Mouse (Mus musculus): ENCODE results near the gene Gmeb1.
A peak's percentile ranks its signal among the peaks of the same experiment; 100 is the strongest.
"Not testable (repeated sequence)": the region's sequence is repeated elsewhere in the genome, so short reads cannot be mapped to it uniquely, and the experiment has no call there.

Gene Gmeb1

DNA sequence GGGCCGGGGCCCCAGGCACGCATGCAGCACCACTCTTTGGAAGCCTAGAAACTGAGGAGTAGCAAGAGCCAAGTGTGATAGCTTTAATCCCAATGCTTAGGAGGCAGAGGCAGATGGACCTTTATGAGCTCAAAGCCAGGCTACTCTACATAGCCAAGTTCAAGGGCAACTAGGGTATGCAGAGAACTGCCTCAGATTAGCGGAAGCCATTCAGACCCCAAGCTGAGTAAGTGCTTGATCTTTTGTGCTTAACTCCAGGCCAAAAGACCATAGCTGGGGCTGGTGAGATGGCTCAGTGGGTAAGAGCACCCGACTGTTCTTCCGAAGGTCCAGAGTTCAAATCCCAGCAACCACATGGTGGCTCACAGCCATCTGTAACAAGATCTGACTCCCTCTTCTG, 39.4 kb downstream of the Gmeb1 start:
- DNase-seq (ENCODE audit: low read depth) = not testable (repeated sequence)

DNA sequence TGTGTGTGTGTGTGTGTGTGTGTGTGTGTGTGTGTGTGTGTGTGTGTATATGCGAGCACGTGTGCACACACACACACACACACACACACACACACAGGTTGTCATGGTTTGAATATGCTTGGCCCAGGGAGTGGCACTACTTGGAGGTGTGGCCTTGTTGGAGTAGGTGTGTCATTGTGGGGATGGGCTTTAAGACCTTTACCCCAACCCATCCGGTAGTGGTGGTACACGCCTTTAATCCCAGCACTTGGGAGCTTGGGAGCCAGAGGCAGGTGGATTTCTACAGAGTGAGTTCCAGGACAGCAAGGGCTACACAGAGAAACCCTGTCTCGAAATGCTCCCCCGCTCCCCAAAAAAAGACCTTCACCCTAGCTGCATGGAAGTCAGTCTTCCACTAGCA, 43.0 kb downstream of the Gmeb1 start:
- not testable (repeated sequence) for DNase-seq (ENCODE audit: low read depth)

DNA sequence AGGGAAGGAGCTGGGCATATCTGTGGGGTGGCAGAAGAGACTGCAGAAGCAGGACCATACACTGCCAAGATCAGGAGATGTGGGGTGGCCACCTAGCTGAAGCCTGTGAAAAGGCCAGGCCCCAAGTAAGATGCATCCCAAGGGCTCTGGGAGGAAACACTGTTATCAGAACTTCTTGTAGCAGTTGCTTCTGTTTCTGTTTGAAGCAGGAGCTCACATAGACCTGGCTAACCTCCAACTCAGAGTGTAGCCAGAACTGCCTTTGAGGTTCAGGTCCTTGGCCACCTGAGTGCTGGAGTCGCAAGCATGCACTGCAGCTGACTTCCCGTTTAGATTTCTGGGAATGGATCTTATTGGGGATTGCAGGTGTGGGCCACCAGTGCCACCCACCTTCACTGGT, 43.6 kb downstream of the Gmeb1 start:
- DNase-seq (ENCODE audit: low read depth) = no peak

DNA sequence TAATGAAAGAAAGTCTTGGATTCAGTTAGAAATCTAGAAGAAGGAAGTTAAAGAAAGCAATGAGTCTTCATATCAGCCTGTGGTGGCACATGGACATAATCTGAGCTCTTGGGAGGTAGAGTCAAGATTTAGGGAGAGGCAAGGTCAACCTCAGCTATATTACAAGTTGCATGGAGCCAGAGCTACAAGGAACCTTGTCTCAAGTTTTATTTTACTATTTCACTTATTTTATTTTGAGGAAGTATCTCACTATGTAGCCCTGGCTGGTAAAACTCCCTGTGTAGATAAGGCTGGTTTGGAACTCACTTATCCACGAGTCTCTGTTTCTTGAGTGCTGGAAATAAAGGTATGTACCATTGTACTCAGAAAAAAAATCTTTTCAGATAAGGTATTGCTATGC, 44.8 kb downstream of the Gmeb1 start:
- DNase-seq (ENCODE audit: low read depth) = no peak

DNA sequence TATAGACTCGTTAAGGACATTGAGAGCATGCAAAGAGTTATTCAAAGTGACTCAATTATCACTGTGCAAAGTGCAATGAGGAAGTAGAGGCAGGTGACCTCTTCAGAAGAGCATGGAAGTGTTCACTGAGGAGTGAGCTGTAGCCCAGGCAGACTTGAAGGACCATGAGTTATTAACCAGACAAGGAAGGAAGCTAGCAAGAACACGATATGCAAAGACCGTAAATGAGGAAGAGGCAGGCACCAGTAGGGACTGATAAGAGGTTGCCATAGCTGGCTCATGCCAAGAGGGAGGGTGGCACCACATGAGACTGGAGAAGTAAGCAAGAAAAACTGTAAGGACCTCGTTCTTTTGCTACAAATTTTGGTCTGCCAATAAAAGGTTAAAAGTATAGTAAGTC, 46.6 kb downstream of the Gmeb1 start:
- DNase-seq (ENCODE audit: low read depth) = no peak

DNA sequence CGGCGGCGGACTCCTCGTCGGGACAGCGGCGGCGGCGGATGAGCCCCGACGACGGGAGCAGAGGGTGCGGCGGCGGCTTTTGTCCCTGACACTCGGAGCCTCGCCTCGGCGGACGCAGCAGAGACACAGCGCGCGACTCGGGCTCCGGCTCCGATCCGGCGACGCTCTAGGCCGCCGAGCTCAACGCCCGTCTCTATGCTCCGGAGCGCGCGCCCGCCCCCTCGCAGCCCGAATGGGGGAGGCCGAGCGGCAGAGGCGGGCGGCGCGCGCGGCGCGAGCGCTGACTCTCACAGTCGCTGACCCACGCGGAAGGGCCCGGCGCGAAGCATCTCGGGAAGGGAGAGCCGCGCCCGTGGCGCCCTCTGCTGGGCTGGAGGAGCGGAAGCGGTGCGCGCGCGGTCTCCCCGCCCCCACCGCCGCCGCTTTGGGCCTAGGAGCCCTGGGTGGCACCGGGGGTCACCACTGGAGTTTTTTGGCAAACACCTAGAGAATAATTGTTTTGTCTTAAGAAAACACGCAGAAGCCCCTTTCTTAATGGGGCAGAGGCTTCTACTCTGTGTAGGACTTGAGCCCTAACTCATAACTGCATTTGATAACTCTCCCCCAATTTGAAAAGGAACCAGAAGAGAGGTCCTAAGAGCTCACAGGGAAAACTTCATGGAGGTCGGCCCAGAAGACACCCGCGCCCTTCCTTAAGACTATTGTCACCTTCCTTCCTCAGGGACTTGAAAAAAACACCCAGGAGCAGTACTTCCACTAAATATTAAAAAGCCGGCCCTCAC, 49.3 kb downstream of the Gmeb1 start, which contains the start of gene Ythdf2:
Gene Ythdf2, minus strand, starts transcription at position 351 of the 782 bp plus-strand sequence.
- DNase-seq (ENCODE audit: low read depth) = peak; percentile 93

DNA sequence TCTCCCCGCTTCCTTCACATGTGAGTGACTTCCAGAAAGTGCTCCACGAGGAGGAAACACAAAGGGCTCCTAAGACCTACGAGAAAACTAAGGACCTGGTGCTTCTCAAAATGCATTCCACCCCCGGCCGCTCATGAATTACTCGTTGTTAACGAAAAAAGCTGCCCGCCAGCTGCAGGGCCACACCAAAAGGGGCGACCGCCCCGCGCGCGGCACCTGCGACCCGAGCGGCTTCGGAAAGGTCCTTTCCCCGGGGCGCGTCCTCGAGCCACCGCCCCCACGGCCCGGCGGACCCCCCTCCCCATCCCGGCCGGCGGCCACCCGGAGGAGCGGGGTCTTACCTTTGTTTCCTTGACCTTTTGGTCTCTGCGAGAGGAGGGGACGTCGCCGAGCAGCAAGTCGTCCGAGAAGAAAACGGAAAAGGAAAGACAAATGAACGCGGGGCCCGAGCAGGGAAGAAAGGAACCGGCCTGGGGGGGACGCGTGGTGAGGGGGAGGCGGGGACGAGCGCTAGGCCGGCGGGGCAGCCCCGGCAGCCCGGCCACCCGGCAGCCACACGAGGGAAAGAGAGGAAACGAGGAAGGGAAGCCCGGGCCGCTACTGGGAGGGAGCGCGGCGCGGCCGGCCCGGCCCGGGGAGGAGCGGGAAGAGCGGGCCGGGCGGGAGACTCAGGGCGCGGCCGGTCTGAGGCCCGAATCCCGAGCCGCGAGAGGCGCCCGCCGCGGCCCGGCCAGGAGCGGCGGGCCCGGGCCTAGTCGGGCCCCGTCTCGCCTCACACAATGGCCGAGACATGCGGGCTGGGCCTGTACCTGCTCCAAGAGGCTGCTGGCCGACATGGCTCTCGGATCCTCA, 50.1 kb downstream of the Gmeb1 start:
- no peak for DNase-seq (ENCODE audit: low read depth)

DNA sequence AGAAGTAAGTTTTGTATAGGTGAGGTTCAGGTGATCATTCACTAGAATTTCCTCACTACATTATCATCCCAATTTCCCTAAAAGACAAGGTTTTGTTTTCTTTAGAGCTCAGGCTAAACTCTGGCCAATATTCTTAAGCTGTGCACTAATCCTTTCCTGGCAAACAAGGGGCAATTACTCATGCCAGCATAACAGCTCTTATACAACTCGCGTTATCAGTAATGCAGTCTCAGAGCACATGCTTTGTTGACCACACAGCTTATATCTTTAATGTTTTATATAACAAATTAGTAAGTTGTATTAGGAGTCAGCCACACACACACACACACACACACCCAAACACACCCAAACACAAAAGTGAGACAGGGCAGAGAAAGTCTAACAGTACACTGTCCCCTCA, 51.1 kb downstream of the Gmeb1 start:
- no peak for DNase-seq (ENCODE audit: low read depth)

DNA sequence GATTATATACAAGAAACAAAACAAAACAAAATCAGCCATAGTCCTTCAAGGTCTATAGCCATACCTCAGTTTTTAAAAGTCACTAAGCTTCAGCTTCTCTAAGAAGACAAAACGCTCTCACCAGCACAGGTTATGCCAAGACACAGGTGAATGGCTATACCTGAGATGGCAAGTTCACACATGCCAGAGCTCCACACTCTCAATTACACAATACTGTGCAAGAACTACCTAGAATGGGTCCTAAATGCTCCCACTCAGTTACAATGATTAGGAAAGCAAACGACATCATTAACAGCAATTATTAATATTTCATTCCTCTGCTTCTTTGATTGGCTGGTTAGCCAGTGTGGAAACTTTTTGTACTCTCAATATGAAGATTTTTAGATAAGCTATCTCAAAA, 52.1 kb downstream of the Gmeb1 start:
- DNase-seq (ENCODE audit: low read depth) = no peak

DNA sequence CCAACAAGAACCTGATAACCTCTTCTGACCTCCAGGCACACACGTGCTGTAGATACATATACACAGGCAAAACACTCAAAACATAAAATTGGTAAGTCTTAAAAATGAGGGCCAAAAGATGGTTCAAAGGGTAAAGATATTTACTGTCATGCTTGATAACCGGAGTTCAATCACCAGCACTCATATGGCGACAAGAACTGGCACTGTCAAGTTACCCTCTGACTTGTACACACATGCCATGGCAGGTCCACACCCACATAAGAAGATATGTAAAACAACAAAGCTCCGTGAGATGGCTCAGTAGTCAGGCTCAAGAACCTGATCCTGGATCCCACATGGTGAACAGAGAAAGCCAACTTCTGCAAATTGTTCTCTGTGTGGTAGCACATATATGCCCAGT, 54.1 kb downstream of the Gmeb1 start:
- DNase-seq (ENCODE audit: low read depth) = no peak

DNA sequence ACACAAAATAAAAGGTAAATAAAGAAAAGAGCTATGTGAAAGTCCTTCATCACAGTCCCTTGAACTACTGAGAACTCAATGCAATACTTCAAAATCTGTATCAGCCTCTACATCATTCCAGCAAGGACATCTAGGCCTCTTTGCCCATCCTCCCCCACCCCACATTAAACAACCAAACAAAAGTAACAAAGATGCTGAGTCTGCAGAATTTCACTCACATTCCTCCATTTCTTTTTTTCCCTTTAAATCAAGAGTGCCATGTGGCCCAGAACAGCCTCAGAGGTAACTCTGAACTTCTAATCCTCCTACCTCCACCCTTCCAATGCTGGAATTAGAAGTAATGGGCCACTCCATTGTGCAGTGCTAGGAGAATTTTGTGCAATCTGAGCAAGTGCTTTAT, 62.6 kb downstream of the Gmeb1 start:
- no peak for DNase-seq (ENCODE audit: low read depth)

DNA sequence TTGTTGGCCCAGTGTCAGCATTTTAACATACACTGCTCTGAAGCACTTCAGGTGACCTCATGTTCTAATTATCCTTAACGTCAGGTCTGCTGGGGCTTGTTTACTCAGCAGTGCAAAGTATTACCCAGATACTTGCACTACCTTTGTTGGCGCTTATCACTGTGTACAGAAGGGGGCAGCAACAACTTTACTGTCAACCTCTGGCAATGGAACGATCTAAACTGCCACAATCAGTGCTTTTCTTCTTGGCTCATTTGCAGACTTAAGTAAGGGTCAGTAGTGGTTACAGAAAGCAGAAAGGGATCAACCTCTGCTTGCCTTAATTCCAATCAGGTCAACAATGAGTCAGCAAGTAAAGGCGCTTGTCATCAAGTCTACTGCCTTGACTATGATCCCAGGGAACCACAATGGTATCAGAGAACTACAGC, 63.1 kb downstream of the Gmeb1 start:
- no peak for DNase-seq (ENCODE audit: low read depth)

DNA sequence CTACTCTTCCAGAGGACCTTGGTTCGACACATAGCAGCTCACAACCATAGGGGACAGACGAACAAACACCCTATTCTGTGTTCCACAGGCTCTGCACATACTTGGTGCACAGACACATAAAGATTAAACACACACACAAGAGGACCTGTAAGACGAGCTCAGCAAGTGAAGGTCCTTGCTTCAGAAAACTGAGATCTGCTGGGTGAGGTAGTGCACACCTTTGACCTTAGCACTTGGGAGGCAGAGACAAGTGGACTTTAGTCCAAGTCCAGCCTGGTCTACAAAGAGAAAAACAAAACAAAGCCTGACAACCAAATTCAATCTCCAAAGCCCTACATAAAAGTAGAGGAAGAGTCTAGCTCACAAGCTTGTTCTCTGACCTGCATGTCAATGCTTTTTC, 66.4 kb downstream of the Gmeb1 start:
- DNase-seq (ENCODE audit: low read depth) = no peak

DNA sequence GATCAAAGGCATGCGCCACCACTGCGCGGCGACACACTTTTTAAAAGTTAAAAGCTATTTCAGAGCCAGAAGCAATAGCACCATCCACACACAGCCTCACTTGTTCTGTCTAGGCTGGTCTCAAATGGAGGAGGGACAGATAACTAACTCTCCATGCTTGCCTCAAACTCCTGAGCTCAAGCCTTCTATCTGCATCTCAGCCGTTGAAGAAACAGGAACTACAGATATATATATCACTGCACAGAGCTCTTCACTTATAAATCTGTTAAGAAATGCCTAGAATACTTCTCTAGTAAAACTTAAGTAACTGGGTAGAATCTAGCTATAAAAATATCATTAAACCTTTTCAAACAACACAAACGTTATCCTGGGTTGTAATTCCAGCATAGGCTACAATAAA, 67.0 kb downstream of the Gmeb1 start:
- no peak for DNase-seq (ENCODE audit: low read depth)

DNA sequence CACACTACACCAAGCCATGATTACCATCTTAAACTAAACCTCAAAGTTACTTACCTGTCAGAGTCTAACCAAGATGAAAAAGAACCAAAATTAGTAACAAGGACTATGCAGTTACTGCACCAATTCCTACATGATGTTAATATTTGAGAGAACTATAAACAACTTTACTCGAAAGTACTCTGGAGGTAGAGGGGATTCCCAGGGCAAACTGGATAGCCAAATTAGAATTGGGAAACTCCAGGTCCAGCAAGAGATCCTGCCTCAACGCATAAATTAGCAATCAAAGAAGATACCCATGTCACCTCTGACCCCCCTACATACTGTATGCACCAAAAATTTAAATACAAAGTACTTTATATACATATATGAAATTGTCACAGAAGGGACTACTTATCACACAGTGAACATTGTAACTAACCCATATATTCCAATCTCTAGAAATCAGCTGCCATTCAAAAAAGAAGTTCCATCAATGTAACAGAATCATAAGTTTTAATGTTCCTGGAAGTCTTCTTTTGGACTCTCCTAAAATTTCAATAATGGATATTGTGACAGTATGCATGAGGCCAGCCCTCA, 73.5 kb downstream of the Gmeb1 start:
- DNase-seq (ENCODE audit: low read depth) = no peak

DNA sequence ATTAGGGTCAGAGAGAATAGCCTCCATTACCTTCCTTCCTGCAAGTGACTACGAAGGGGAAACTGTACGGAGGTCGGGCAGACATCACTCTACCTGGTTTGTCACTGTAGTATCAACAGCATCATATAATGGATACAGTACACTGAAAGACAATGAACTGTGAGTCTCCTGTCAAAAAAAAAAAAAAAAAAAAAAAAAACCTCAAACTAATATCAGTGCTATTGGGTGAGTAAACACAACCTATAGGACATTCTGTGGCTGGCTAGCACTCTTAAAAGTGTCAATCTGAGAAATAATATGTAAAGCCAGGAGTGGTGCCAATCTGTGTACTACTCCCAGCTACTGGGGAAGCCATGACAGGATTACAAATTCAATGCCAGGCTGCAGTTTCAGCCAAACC, 78.2 kb downstream of the Gmeb1 start:
- no peak for DNase-seq (ENCODE audit: low read depth)

DNA sequence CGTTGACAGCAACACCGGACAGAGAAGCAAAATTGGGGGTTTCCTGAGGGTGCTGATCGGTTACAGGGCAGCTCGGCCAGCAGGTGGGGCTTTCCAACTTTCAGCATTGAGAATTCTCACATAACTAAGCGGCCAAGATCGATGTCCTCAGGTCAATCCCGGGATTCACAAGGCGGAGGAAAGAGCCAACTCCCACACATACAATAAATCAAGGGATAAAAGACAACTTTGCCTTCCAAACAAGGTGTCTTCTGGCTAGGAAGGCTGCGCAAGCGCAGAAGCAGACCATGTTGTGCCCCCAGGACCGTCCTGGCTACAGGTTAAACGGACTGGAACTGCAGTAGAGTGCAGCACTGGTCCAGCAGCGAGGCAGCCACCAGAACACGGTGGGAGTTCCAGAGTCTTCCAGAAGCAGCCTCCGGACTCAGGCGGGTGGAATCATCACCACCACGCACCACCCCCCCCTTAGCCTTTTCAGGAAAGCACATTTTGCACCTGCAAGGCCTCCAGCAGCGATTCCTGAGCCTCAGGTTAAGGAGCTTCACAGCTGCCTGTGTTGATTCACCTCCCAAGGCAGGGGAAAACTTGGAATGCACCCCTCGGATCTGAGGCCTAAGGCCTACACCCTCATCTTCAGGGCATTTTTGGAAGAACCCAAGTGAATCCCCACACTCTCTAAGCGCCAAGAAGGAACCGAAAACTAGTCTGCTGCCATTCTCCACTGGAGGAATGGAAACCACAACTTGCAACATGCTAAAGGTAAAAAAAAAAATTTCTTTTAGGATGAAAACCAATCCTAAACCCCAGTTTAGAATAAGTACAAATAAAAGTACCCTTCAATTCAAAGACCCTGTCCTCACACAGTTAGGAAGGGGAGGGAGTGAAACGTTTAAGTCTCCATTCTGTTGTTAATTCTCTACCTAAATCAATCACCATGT, 79.4 kb downstream of the Gmeb1 start:
- no peak for DNase-seq (ENCODE audit: low read depth)

DNA sequence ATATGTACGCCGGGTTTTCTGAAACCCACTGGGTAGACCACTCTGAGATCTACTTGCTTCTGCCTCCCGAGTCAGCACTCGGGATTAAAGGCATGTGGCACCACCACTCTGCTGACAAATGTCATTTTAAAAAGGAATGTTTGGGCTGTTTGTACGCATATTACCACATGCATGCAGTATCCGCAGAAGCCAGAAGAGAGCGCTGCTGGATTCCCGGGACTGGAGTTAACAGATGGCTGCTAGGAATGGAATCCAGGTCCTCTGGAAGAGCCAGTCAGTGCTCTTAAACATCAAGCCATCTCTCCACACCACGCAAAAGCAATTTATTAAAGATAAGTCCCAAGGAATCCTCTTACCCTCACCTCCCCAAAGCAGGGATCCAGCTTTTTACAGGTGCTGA, 80.7 kb downstream of the Gmeb1 start:
- no peak for DNase-seq (ENCODE audit: low read depth)

DNA sequence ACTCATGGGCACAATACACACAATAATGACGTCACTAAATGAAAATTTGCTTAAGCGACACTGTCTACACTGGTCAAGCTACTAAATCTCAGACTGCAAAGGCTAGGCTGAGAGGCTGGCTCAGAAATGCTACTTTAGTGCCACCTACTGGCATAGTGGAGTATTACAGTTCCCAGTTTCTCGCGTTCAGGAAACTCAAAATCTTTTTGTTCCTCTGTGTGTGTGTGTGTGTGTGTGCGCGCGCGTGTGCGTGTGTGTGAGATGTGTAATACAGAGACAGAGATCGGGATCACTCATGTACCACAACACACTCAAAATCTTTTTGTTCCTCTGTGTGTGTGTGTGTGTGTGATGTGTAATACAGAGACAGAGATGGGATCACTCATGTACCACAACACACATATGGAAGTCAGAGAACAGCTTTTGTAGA, 82.8 kb downstream of the Gmeb1 start:
- peak; percentile 57 for DNase-seq (ENCODE audit: low read depth)

DNA sequence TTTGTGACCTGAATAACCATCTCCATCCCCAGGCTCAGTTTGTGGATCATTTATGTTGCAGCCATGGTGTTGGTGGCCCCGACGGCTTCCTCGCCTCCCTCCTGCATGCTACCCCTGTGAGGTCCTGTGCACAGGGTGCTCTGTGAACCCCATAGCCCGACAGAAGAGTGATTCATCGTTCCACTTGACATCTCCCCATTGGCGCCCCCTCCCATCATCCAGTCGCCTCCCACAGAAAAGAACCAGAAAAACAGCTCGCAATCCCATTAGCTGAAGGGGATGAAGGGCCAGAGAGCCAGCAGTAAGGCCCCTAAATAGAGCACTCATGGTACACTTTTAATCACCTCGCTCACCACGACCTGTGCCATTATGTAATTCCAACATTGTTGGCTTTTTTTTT, 84.9 kb downstream of the Gmeb1 start:
- DNase-seq (ENCODE audit: low read depth) = no peak
